Mouse (Mus musculus) naive thymus-derived CD4-positive, alpha-beta T cell, adult 5 months (primary cell): Measurements from ENCODE around the gene Mrgprx2. TPM values are rescaled to one million over a fixed set of nuclear protein-coding genes. Genes with fewer than 3 reads are reported as not detected.

Experiments
- polyA plus RNA-seq: library from polyadenylated mRNA; unstranded; fragments of 100-300 nt; shearing (Covaris generic); gene quantifications from one replicate; pipeline ENCODE4 v1.2.1, GENCODE M21; 2017

Gene Mrgprx2
- 0.15 TPM for polyA plus RNA-seq

GRCm38 (mm10) chr7:48499221-48499620 lies at the start of gene Mrgprx2:
TSS of gene Mrgprx2 (minus strand) at chr7:48499321.

GRCm38 (mm10) chr7:48456242-48456641 lies 42.9 kb downstream of the Mrgprx2 start, which contains the start of gene Mrgprb1:
TSS of gene Mrgprb1 (minus strand) at chr7:48456342.

Other genes with a start within 250 kb of the Mrgprx2 start
- not detected for gene Mrgprb8, start 110.8 kb downstream of the Mrgprx2 start, polyA plus RNA-seq
- not detected for gene Mrgprb1, start 43.0 kb downstream of the Mrgprx2 start, polyA plus RNA-seq
- gene Mrgprb2, start 58.8 kb upstream of the Mrgprx2 start, polyA plus RNA-seq, result not detected
- gene Mrgprb3, start 144.5 kb upstream of the Mrgprx2 start, polyA plus RNA-seq, result not detected